Mouse (Mus musculus): ENCODE results near the gene Gk2. TPM values are rescaled to one million over a fixed set of nuclear protein-coding genes. Genes with fewer than 3 reads are reported as not detected.

Gene Gk2
- polyA plus RNA-seq (2012; ENCODE audit: low replicate concordance), result not detected in 2 replicates

DNA sequence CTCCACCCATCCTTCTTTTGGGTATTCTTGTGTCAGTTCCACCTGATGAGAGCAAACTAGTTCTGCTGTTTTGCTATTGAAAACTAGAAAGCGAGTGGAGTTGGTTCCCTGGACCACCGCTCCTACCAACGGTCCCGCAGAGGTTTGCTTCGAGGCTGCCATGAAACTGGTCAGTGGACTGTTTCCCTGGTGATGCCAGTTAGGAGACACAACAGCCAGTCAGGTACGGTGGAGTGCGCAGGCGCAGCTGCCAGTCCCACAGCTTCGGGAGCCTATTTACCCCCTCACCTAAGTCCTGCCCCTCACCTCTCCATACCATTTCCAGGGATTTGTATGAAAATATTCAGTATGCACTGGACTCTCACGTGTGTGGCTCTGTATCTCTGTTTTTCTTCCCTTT, at the start of gene Gk2:
Gene Gk2 (minus strand): TSS at position 206 of the 400 bp plus-strand sequence.

Other genes with a start within 250 kb of the Gk2 start
- gene Naa11, start 64.6 kb downstream of the Gk2 start, polyA plus RNA-seq (2012; ENCODE audit: low replicate concordance), result not detected in 2 replicates